Mouse (Mus musculus) liver (tissue): ENCODE results near the gene Eif2ak3.

Experiments
- DNase-seq: peaks from one replicate; pipeline ENCODE4 v3.0.0-alpha.2; 2020; ENCODE audit warnings: mixed read lengths

Gene Eif2ak3

GRCm38 (mm10) chr6:70831179-70831839 lies 13.0 kb upstream of the Eif2ak3 start:
- DNase-seq: no peak

- no peak for DNase-seq
Measured at GRCm38 (mm10) chr6:70837297-70837696, 7.0 kb upstream of the Eif2ak3 start.

- DNase-seq: no peak
Measured at GRCm38 (mm10) chr6:70838532-70838931, 5.8 kb upstream of the Eif2ak3 start.

GRCm38 (mm10) chr6:70840281-70840680 lies 4.0 kb upstream of the Eif2ak3 start:
- no peak for DNase-seq

- no peak for DNase-seq
Measured at GRCm38 (mm10) chr6:70842991-70843390, 1.3 kb upstream of the Eif2ak3 start.

- DNase-seq: peak; percentile 29
Measured at GRCm38 (mm10) chr6:70844896-70845646, 756 bp downstream of the Eif2ak3 start.

- DNase-seq: no peak
Measured at GRCm38 (mm10) chr6:70847386-70847785, 3.1 kb downstream of the Eif2ak3 start.

GRCm38 (mm10) chr6:70853371-70853770 lies 9.1 kb downstream of the Eif2ak3 start:
- DNase-seq: no peak

GRCm38 (mm10) chr6:70855529-70856309 lies 11.4 kb downstream of the Eif2ak3 start:
- no peak for DNase-seq

GRCm38 (mm10) chr6:70862726-70863125 lies 18.4 kb downstream of the Eif2ak3 start:
- DNase-seq: no peak

- no peak for DNase-seq
Measured at GRCm38 (mm10) chr6:70864285-70864684, 20.0 kb downstream of the Eif2ak3 start.

- DNase-seq: no peak
Measured at GRCm38 (mm10) chr6:70866761-70867160, 22.4 kb downstream of the Eif2ak3 start.

GRCm38 (mm10) chr6:70867297-70867696 lies 23.0 kb downstream of the Eif2ak3 start:
- no peak for DNase-seq

GRCm38 (mm10) chr6:70871511-70871980 lies 27.2 kb downstream of the Eif2ak3 start:
- no peak for DNase-seq

- DNase-seq: no peak
Measured at GRCm38 (mm10) chr6:70872128-70872527, 27.8 kb downstream of the Eif2ak3 start.

GRCm38 (mm10) chr6:70872570-70872969 lies 28.3 kb downstream of the Eif2ak3 start:
- no peak for DNase-seq

- no peak for DNase-seq
Measured at GRCm38 (mm10) chr6:70874035-70874775, 29.9 kb downstream of the Eif2ak3 start.

GRCm38 (mm10) chr6:70875017-70875416 lies 30.7 kb downstream of the Eif2ak3 start:
- no peak for DNase-seq

GRCm38 (mm10) chr6:70880714-70881304 lies 36.5 kb downstream of the Eif2ak3 start:
- peak; percentile 68 for DNase-seq

GRCm38 (mm10) chr6:70887993-70888392 lies 43.7 kb downstream of the Eif2ak3 start:
- DNase-seq: no peak

- DNase-seq: no peak
Measured at GRCm38 (mm10) chr6:70898166-70898565, 53.9 kb downstream of the Eif2ak3 start.

GRCm38 (mm10) chr6:70899594-70900003 lies 55.3 kb downstream of the Eif2ak3 start:
- DNase-seq: no peak
